Mouse (Mus musculus) heart, adult 2 months (tissue): Measurements from ENCODE around the gene Dyrk3. TPM values are rescaled to one million over a fixed set of nuclear protein-coding genes. Genes with fewer than 3 reads are reported as not detected.
A peak's percentile ranks its signal among the peaks of the same experiment; 100 is the strongest.

Experiments used
- DNase-seq, 2 experiments: peaks; one replicate each; pipeline ENCODE4 v3.0.0; 2021
- H3K27ac ChIP-seq: fragments of 200-600 bp; 2 replicates; pipeline ENCODE4 v1.8.1; 2022
- H3K27me3 ChIP-seq: fragments of 200-500 bp; 2 replicates; pipeline ENCODE4 v1.6.1; 2012; ENCODE audit warnings: mild to moderate bottlenecking, low read length, inconsistent platforms, mixed read lengths; ENCODE audit not compliant: control insufficient read depth, insufficient read depth
- H3K36me3 ChIP-seq: fragments of 200-500 bp; 2 replicates; pipeline ENCODE4 v1.6.1; 2012; ENCODE audit warnings: low read length, inconsistent platforms; ENCODE audit not compliant: control insufficient read depth, insufficient read depth
- H3K4me1 ChIP-seq: fragments of 200-500 bp; 2 replicates; pipeline ENCODE4 v1.6.1; 2011; ENCODE audit warnings: low read length; ENCODE audit not compliant: control insufficient read depth, insufficient read depth
- H3K4me3 ChIP-seq: fragments of 200-600 bp; 2 replicates; pipeline ENCODE4 v1.8.1; 2022
- H3K79me2 ChIP-seq: fragments of 200-500 bp; replicated peaks from 2 replicates; pipeline ENCODE4 v1.6.1; 2012; ENCODE audit warnings: mild to moderate bottlenecking, inconsistent platforms, low read length, moderate library complexity, mixed read lengths; ENCODE audit not compliant: control insufficient read depth, insufficient read depth
- H3K9ac ChIP-seq: fragments of 200-500 bp; 2 replicates; pipeline ENCODE4 v1.6.1; 2012; ENCODE audit warnings: low read depth, mild to moderate bottlenecking, control low read depth, inconsistent platforms, low read length, mixed read lengths
- CTCF ChIP-seq: fragments of 200-600 bp; IDR thresholded peaks from 2 replicates; pipeline ENCODE4 v1.8.1; 2022; ENCODE audit warnings: antibody characterized with exemption, mild to moderate bottlenecking, moderate library complexity
- EP300 ChIP-seq: fragments of 200-500 bp; IDR thresholded peaks from 2 replicates; pipeline ENCODE4 v1.6.1; 2011; ENCODE audit warnings: low read depth, low read length, control low read depth; ENCODE audit not compliant: insufficient read depth
- POLR2A ChIP-seq: fragments of 200-500 bp; IDR thresholded peaks from 2 replicates; pipeline ENCODE4 v1.6.1; 2011; ENCODE audit warnings: mild to moderate bottlenecking, low read depth, low read length, control low read depth; ENCODE audit not compliant: insufficient read depth
- WGBS: fragments of 180-500 bp; shearing (Covaris S2); methylation state at CpG from one replicate; pipeline ENCODE4 v1.1.7; 2018; 5-methylcytosine and 5-hydroxymethylcytosine counted together
- intact Hi-C: fragments of 180-260 bp; cut with DNase I; formaldehyde crosslinking; loops from one replicate; pipeline ENCODE4 v1.15.1; 2025
- long read RNA-seq: library from polyadenylated mRNA; stranded (forward); transcript quantifications from one replicate; pipeline ENCODE4 v2.0.0, GENCODE M21; 2021
- polyA plus RNA-seq: library from polyadenylated mRNA; depleted of rRNA; stranded (reverse); fragments of >200 nt; gene quantifications from 2 replicates; pipeline ENCODE4 v1.2.3, GENCODE M21; 2012; rRNA removed
- total RNA-seq, 2 experiments: library from RNA; stranded (reverse); gene quantifications; 2 replicates each; pipeline ENCODE4 v1.2.3; 2021

Gene Dyrk3
- under 1 TPM; 0.48 to 0.70 TPM for total RNA-seq
- polyA plus RNA-seq, result 0.16 and 0.32 TPM in 2 replicates
- long read RNA-seq, result 0 reads

DNA sequence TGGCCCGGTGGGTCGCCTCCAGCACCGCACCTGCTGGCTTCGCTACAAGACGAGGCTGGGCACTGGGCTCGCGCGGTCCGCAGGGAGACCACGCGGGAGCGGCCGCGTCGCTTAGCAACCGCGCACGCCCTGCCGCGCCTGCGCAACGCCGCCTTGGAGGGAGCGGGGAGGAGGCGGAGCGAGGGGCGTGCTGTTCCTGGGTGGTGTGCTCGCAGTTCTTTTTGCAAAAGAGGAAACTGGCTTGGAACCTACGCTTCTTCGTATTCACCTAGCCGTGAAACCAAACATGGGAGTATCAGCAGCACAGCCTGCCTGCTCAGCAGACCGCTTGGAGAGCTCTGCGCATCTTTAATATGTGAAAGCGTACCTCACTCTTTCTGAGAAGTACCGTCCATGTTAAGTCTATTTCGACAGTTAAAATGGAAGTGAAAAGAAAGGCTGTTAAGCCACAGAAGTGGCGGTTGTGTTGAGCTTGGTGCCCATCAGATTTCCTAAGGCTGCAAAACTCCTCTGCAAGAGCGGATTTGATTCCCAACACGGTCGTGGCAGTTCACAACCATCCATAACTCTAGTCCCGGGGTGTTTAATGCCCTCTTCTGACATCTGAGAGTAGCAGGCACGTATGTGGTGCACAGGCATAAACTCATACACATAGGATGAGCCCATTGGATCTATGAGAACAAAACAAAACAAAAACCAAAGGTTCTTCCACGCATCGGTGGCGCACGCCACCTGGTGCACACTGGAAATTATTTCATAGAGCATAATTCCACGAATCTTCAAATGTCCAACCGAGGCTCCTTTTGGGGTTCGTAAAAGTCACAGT is at the start of gene Dyrk3:
Gene Dyrk3, minus strand, starts transcription at position 150 of the 826 bp plus-strand sequence.
- TF ChIP-seq CTCF (peak; percentile 65), EP300 (no peak), POLR2A (peak; percentile 84)
- Histone ChIP-seq H3K4me1 (no peaks in the 10 kb centered on the region), H3K27ac (peak within 1 kb of the TSS; percentile 84), H3K36me3 (no peaks in the 10 kb centered on the region), H3K4me3 (peak within 1 kb of the TSS; percentile 89), H3K27me3 (peaks cover 2% of the 10 kb centered on the region; the same call in 1 of the 2 replicates), H3K79me2 (no peaks in the 10 kb centered on the region), H3K9ac (peak within 1 kb of the TSS; percentile 58)
- peak; percentile 94 to 96 for DNase-seq
- WGBS, result 4% methylated on average over 49 of the region's 49 CpGs
- intact Hi-C loops, result loop anchor here (1.0 to 2.0 kb wide), 3 partner anchors 14 to 154 kb away; partner anchors contain the start of gene Eif2d

DNA sequence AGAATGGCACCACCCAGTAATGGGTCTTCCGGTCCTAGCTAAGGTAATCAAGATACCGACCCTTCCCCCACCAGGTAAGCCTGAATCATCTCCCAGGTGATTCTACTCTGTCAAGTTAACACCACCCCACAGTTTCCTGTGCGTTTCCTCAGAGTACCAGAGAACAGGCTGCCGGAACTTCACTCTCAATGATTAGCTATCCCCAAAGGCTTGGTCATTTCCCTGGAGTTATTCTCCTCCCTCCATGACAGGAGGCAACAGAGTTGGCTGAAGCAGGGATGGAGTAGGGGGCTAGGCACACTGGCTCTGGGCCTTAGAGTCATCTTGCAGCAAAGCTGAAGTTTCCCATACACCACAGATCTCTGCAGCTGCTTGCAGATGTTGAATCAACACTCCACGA is 49.7 kb upstream of the Dyrk3 start:
- no peak for TF ChIP-seq POLR2A
- no peak for TF ChIP-seq CTCF
- TF ChIP-seq EP300, result no peak
- Histone ChIP-seq H3K9ac (no peak overlapping the region), H3K27me3 (no peaks in the 10 kb centered on the region), H3K79me2 (no peaks in the 10 kb centered on the region), H3K27ac (no peak overlapping the region), H3K4me3 (no peak overlapping the region), H3K4me1 (peaks cover 3% of the 10 kb centered on the region), H3K36me3 (no peaks in the 10 kb centered on the region)
- WGBS, result 85% methylated on average over 5 of the region's 5 CpGs
- intact Hi-C loops, result no loop called here
- DNase-seq, result no peak

DNA sequence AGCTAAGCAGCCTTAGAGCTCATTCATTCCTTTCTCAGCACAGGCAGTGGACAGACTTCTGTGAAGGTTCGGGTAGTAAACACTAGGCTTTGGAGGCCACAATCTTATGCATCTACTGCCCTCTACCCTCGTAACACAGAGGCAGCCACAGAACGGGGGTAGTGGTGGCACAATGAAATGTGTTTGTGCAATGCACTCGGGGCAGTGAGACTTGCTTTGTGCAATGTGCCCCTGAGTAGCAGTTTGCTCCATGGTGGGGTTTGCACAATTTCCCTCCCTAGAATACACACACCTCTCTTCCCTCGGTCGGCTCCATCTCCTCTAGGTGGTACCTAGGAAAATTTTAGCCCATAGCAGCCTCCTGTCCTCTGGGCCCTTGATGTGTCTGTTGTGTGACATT is 48.9 kb upstream of the Dyrk3 start:
- peaks cover 3% of the 10 kb centered on the region for H3K4me1 ChIP-seq

DNA sequence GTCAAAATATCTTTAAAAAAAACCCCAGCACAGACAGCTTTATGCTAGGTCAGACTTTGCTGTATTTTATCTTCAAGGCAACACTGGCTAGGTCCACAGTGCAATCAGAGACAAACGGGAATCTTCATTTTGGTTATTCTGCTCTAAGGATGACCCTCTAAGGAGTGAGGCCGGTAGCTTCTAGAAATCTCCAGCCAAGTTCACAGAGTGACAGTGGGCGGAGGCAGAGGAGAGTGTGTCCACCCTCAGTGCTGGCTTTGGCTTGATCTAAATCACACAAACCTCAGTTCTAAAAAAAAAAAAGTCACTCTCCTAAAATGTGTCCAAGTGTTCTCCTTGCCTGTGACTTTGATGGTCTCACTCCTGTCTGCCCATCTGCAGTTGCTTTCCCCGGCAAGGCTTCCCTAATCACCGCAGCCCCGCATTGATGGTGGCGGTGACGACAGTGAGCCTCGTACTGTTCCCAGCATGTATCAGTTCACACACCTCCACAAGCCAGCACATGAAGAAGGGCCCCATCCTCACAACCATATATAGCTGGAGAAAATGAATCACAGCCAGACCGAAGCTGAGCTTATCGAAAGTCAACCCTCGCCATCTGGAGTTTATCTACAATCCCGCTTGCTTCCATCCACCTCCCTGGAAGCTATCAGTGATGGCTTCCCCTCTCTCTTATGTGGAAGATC is 47.8 kb upstream of the Dyrk3 start:
- 41% methylated on average over 13 of the region's 13 CpGs for WGBS
- no peak for DNase-seq
- H3K27ac ChIP-seq, result no peak overlapping the region
- H3K4me1 ChIP-seq, result peaks cover 3% of the 10 kb centered on the region
- H3K4me3 ChIP-seq, result no peak overlapping the region
- no peaks in the 10 kb centered on the region for H3K36me3 ChIP-seq
- TF ChIP-seq CTCF, result no peak
- no peak for TF ChIP-seq POLR2A
- no peak for TF ChIP-seq EP300
- intact Hi-C loops, result no loop called here
- H3K27me3 ChIP-seq, result no peaks in the 10 kb centered on the region
- no peaks in the 10 kb centered on the region for H3K79me2 ChIP-seq
- H3K9ac ChIP-seq, result no peak overlapping the region

More for the DNA sequence above, 48.9 kb upstream of the Dyrk3 start:
- no peak overlapping the region for H3K9ac ChIP-seq
- no peaks in the 10 kb centered on the region for H3K27me3 ChIP-seq
- H3K4me3 ChIP-seq, result no peak overlapping the region
- WGBS, result 85% methylated on average over 6 of the region's 6 CpGs
- no peak overlapping the region for H3K27ac ChIP-seq
- DNase-seq, result no peak
- intact Hi-C loops, result no loop called here
- no peaks in the 10 kb centered on the region for H3K36me3 ChIP-seq
- H3K79me2 ChIP-seq, result no peaks in the 10 kb centered on the region
- TF ChIP-seq CTCF, result no peak
- TF ChIP-seq EP300, result no peak

DNA sequence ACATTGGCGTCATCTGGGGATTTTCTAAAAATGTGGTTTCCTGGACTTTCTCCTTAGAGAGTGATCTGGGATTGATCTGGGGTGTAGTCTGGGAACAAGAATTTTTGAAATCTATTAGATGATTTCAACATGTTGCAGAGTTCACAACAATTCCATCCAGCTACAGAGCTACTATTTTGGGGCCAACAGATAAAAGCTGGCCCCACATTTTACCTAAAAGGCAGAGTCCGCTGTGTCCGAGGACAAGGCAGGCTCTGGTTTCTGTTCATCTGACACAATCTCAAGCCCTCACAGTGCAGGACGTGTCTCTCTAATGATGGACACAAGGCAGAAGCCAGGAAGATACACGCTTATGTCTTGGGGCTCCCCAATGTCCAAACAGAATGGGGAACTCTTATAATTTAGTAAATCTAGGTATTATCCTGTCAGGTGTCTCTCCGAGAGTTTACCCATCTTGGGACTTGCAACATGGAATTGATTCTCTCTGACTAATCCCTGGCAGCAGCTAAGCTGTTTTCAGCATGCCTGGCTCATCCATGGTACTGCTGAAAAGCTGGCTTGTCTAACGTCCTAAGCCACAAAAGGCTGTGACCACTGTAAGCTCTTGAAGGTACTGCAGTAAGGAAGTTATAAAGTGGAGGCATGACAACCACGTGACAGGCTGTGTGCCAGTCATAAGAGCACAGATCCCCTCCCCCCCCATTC is 47.0 kb upstream of the Dyrk3 start:
- peak overlapping the region; percentile 26; the same call in 1 of the 2 replicates for H3K27ac ChIP-seq
- DNase-seq, result no peak
- 51% methylated on average over 8 of the region's 8 CpGs for WGBS

More for the DNA sequence above, 47.0 kb upstream of the Dyrk3 start:
- no peaks in the 10 kb centered on the region for H3K36me3 ChIP-seq
- H3K9ac ChIP-seq, result no peak overlapping the region
- peaks cover 3% of the 10 kb centered on the region for H3K4me1 ChIP-seq
- intact Hi-C loops, result no loop called here
- H3K4me3 ChIP-seq, result no peak overlapping the region
- TF ChIP-seq EP300 (no peak), CTCF (no peak), POLR2A (no peak)
- H3K79me2 ChIP-seq, result no peaks in the 10 kb centered on the region
- no peaks in the 10 kb centered on the region for H3K27me3 ChIP-seq
